Mouse (Mus musculus): ENCODE measurements at regions not wholly inside any gene's neighbourhood (a gene's known extent, or its start where the extent isn't known, plus 50 kb on each side); places are given as distances from the start of the nearest gene placed in this dataset.

DNA sequence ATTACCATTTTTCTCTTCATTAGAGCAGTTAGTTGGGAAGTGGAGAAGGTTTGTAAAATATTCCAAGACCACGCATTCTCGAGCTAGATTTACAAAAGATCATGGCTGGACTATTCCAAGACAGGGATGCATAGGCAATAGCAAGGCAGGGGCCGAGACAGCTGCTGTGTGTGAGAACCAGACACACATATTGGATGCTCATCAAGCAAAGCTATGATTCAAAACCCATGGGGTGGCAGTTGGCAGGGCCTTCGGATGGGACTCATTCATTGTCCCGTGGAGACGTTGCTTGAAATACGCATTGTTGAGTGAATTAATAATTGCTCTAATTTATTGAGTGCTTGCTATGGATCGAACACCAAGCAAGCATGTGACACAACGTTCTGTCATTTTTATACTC, 239.6 kb downstream of the Epha4 start:
- no peak overlapping the region for H3K9ac ChIP-seq (replicated peaks; ENCODE audit: low read depth, low read length)
- H3K36me3 ChIP-seq (ENCODE audit: control insufficient read depth, insufficient read depth, low read length): no peaks in the 10 kb centered on the region
- no peaks in the 10 kb centered on the region for H3K4me1 ChIP-seq (ENCODE audit: control insufficient read depth, insufficient read depth, low read length)
- H3K27me3 ChIP-seq (ENCODE audit: control insufficient read depth, insufficient read depth, low read length): no peaks in the 10 kb centered on the region
- no peak overlapping the region for H3K4me3 ChIP-seq (ENCODE audit: low read depth, low read length)
- no peaks in the 10 kb centered on the region for H3K9me3 ChIP-seq (ENCODE audit: control insufficient read depth, low read length)
- H3K27ac ChIP-seq (ENCODE audit: low read depth, low read length): no peak overlapping the region
- WGBS: 41% methylated on average over 9 of the region's 9 CpGs
- no peak overlapping the region for H3K4me2 ChIP-seq (ENCODE audit: low read depth, low read length)
- ATAC-seq (ENCODE audit: low read depth): no peak

DNA sequence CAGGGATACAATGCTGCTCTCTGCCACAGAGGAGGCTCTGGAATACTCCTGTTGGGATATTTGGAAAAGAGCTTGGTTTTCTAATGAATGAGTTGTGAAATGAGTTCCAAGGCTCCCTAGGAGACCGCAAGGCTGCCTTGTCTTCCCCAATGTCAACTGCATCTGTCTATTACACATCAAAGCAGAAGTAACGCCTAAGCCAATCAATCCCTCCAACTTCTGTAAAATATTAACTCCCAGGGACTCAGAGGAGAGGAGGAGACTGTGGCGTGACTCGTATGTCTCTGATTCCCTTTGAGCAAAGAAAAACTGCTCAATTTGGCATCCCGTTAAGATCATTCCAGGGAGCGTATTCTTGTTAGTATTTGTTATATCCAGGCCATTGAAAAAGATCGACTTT, 235.3 kb downstream of the Epha4 start:
- no peak overlapping the region for H3K4me2 ChIP-seq (ENCODE audit: low read depth, low read length)
- no peak for ATAC-seq (ENCODE audit: low read depth)
- WGBS: 37% methylated on average over 7 of the region's 7 CpGs

DNA sequence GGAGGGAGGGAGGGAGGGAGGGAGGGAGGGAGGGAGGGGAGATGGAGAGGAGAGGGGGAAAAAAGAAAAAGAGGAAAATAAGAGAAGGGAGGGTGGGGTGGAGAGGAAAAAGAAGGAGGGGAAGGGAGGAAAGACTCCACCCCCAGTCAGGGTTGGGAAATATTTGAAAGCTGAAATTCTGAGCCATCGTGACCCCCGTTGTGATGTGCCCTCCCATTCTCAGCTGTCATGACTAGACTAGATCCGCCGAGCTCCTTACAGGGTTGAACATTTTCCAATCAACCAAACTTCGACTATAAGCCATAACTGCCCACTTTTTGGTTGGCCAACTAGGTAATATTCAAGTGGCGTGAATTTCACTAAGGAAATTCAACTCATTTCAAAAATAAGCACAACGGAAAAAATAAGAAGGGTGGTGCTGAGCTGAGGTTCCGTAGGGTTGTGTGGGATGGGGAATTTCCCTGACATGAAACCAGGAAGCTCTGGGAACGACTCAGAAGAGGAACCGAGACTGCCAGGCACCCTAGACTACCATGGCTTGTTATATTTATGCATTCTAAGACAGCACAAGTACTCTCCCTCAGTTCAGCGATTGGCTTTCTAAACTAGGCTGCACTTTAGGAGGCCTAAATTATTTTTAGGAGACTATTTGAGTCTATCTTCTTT, 234.4 kb downstream of the Epha4 start:
- H3K27ac ChIP-seq (ENCODE audit: low read depth, low read length): no peak overlapping the region
- 90% methylated on average over 11 of the region's 11 CpGs for WGBS
- H3K9me3 ChIP-seq (ENCODE audit: control insufficient read depth, low read length): no peaks in the 10 kb centered on the region
- no peak overlapping the region for H3K9ac ChIP-seq (replicated peaks; ENCODE audit: low read depth, low read length)
- no peak for ATAC-seq (ENCODE audit: low read depth)
- no peak overlapping the region for H3K4me2 ChIP-seq (ENCODE audit: low read depth, low read length)
- H3K36me3 ChIP-seq (ENCODE audit: control insufficient read depth, insufficient read depth, low read length): no peaks in the 10 kb centered on the region
- H3K4me1 ChIP-seq (ENCODE audit: control insufficient read depth, insufficient read depth, low read length): no peaks in the 10 kb centered on the region
- no peak overlapping the region for H3K4me3 ChIP-seq (ENCODE audit: low read depth, low read length)
- H3K27me3 ChIP-seq (ENCODE audit: control insufficient read depth, insufficient read depth, low read length): no peaks in the 10 kb centered on the region

More for the DNA sequence above, 235.3 kb downstream of the Epha4 start:
- Histone ChIP-seq H3K4me3 (ENCODE audit: low read depth, low read length) (no peak overlapping the region), H3K4me1 (ENCODE audit: control insufficient read depth, insufficient read depth, low read length) (no peaks in the 10 kb centered on the region), H3K36me3 (ENCODE audit: control insufficient read depth, insufficient read depth, low read length) (no peaks in the 10 kb centered on the region), H3K27ac (ENCODE audit: low read depth, low read length) (no peak overlapping the region), H3K9ac (replicated peaks; ENCODE audit: low read depth, low read length) (no peak overlapping the region), H3K27me3 (ENCODE audit: control insufficient read depth, insufficient read depth, low read length) (no peaks in the 10 kb centered on the region), H3K9me3 (ENCODE audit: control insufficient read depth, low read length) (no peaks in the 10 kb centered on the region)

- 92% methylated on average over 4 of the region's 4 CpGs for WGBS
These were observed 233.1 kb downstream of the Epha4 start for GRCm38 (mm10) chr1:77281741-77282140.

GRCm38 (mm10) chr1:77298713-77299132, 216.2 kb downstream of the Epha4 start:
- WGBS: 77% methylated on average over 4 of the region's 4 CpGs
- no peak overlapping the region for H3K9ac ChIP-seq (replicated peaks; ENCODE audit: low read depth, low read length)
- no peaks in the 10 kb centered on the region for H3K9me3 ChIP-seq (ENCODE audit: control insufficient read depth, low read length)
- no peak overlapping the region for H3K27ac ChIP-seq (ENCODE audit: low read depth, low read length)
- H3K36me3 ChIP-seq (ENCODE audit: control insufficient read depth, insufficient read depth, low read length): no peaks in the 10 kb centered on the region
- no peak for ATAC-seq (ENCODE audit: low read depth)
- no peak overlapping the region for H3K4me3 ChIP-seq (ENCODE audit: low read depth, low read length)
- no peaks in the 10 kb centered on the region for H3K4me1 ChIP-seq (ENCODE audit: control insufficient read depth, insufficient read depth, low read length)
- H3K4me2 ChIP-seq (ENCODE audit: low read depth, low read length): no peak overlapping the region
- H3K27me3 ChIP-seq (ENCODE audit: control insufficient read depth, insufficient read depth, low read length): no peaks in the 10 kb centered on the region

More at GRCm38 (mm10) chr1:77281741-77282140, 233.1 kb downstream of the Epha4 start:
- H3K9ac ChIP-seq (replicated peaks; ENCODE audit: low read depth, low read length): no peak overlapping the region
- no peaks in the 10 kb centered on the region for H3K9me3 ChIP-seq (ENCODE audit: control insufficient read depth, low read length)
- H3K4me3 ChIP-seq (ENCODE audit: low read depth, low read length): no peak overlapping the region
- H3K27ac ChIP-seq (ENCODE audit: low read depth, low read length): no peak overlapping the region
- H3K36me3 ChIP-seq (ENCODE audit: control insufficient read depth, insufficient read depth, low read length): no peaks in the 10 kb centered on the region
- H3K4me1 ChIP-seq (ENCODE audit: control insufficient read depth, insufficient read depth, low read length): no peaks in the 10 kb centered on the region
- no peak overlapping the region for H3K4me2 ChIP-seq (ENCODE audit: low read depth, low read length)
- H3K27me3 ChIP-seq (ENCODE audit: control insufficient read depth, insufficient read depth, low read length): no peaks in the 10 kb centered on the region
- ATAC-seq (ENCODE audit: low read depth): no peak

- no peaks in the 10 kb centered on the region for H3K27me3 ChIP-seq (ENCODE audit: control insufficient read depth, insufficient read depth, low read length)
- 78% methylated on average over 2 of the region's 2 CpGs for WGBS
These were observed 214.1 kb downstream of the Epha4 start for GRCm38 (mm10) chr1:77300806-77301205.

GRCm38 (mm10) chr1:77304770-77305169, 210.1 kb downstream of the Epha4 start:
- no peaks in the 10 kb centered on the region for H3K36me3 ChIP-seq (ENCODE audit: control insufficient read depth, insufficient read depth, low read length)
- H3K9ac ChIP-seq (replicated peaks; ENCODE audit: low read depth, low read length): no peak overlapping the region
- no peak overlapping the region for H3K4me3 ChIP-seq (ENCODE audit: low read depth, low read length)
- H3K4me1 ChIP-seq (ENCODE audit: control insufficient read depth, insufficient read depth, low read length): no peaks in the 10 kb centered on the region
- no peaks in the 10 kb centered on the region for H3K27me3 ChIP-seq (ENCODE audit: control insufficient read depth, insufficient read depth, low read length)
- no peak for ATAC-seq (ENCODE audit: low read depth)
- no peaks in the 10 kb centered on the region for H3K9me3 ChIP-seq (ENCODE audit: control insufficient read depth, low read length)
- no peak overlapping the region for H3K27ac ChIP-seq (ENCODE audit: low read depth, low read length)
- H3K4me2 ChIP-seq (ENCODE audit: low read depth, low read length): no peak overlapping the region
- 36% methylated on average over 2 of the region's 2 CpGs for WGBS

More at GRCm38 (mm10) chr1:77300806-77301205, 214.1 kb downstream of the Epha4 start:
- H3K36me3 ChIP-seq (ENCODE audit: control insufficient read depth, insufficient read depth, low read length): no peaks in the 10 kb centered on the region
- H3K4me2 ChIP-seq (ENCODE audit: low read depth, low read length): no peak overlapping the region
- no peaks in the 10 kb centered on the region for H3K9me3 ChIP-seq (ENCODE audit: control insufficient read depth, low read length)
- no peak overlapping the region for H3K4me3 ChIP-seq (ENCODE audit: low read depth, low read length)
- no peaks in the 10 kb centered on the region for H3K4me1 ChIP-seq (ENCODE audit: control insufficient read depth, insufficient read depth, low read length)
- no peak overlapping the region for H3K9ac ChIP-seq (replicated peaks; ENCODE audit: low read depth, low read length)
- no peak overlapping the region for H3K27ac ChIP-seq (ENCODE audit: low read depth, low read length)
- ATAC-seq (ENCODE audit: low read depth): no peak

GRCm38 (mm10) chr1:77307745-77308144, 207.1 kb downstream of the Epha4 start:
- Histone ChIP-seq H3K9ac (replicated peaks; ENCODE audit: low read depth, low read length) (no peak overlapping the region), H3K27me3 (ENCODE audit: control insufficient read depth, insufficient read depth, low read length) (no peaks in the 10 kb centered on the region), H3K36me3 (ENCODE audit: control insufficient read depth, insufficient read depth, low read length) (no peaks in the 10 kb centered on the region), H3K9me3 (ENCODE audit: control insufficient read depth, low read length) (no peaks in the 10 kb centered on the region), H3K27ac (ENCODE audit: low read depth, low read length) (no peak overlapping the region), H3K4me2 (ENCODE audit: low read depth, low read length) (no peak overlapping the region), H3K4me1 (ENCODE audit: control insufficient read depth, insufficient read depth, low read length) (no peaks in the 10 kb centered on the region), H3K4me3 (ENCODE audit: low read depth, low read length) (no peak overlapping the region)
- no peak for ATAC-seq (ENCODE audit: low read depth)
- 65% methylated on average over 4 of the region's 4 CpGs for WGBS

DNA sequence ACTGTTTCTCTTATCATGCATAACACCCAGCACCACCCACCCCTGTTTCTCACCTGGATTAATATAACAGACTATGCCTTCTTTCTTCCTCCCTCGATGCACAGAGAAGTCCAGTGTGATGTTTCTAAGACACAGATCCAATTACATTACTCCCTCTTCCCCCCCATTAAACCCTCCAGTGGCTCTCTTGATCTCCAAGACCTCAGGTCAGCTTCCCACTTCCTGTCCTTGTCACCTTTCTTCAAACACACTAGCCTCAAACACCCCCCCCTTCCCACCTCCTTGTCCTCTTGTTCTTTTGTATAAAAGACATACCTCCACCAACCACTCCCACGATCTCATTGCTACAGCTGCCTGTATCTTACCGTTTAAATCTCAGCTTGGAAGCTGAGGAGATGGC, 201.8 kb downstream of the Epha4 start:
- H3K4me3 ChIP-seq (ENCODE audit: low read depth, low read length): no peak overlapping the region
- no peak overlapping the region for H3K9ac ChIP-seq (replicated peaks; ENCODE audit: low read depth, low read length)
- 73% methylated on average over 3 of the region's 3 CpGs for WGBS
- H3K4me1 ChIP-seq (ENCODE audit: control insufficient read depth, insufficient read depth, low read length): no peaks in the 10 kb centered on the region
- no peaks in the 10 kb centered on the region for H3K36me3 ChIP-seq (ENCODE audit: control insufficient read depth, insufficient read depth, low read length)
- no peak overlapping the region for H3K27ac ChIP-seq (ENCODE audit: low read depth, low read length)
- no peak overlapping the region for H3K4me2 ChIP-seq (ENCODE audit: low read depth, low read length)
- no peak for ATAC-seq (ENCODE audit: low read depth)
- no peaks in the 10 kb centered on the region for H3K27me3 ChIP-seq (ENCODE audit: control insufficient read depth, insufficient read depth, low read length)
- H3K9me3 ChIP-seq (ENCODE audit: control insufficient read depth, low read length): no peaks in the 10 kb centered on the region
